Mouse (Mus musculus): ENCODE data around the gene Pop7. TPM values are rescaled to one million over a fixed set of nuclear protein-coding genes. Genes with fewer than 3 reads are reported as not detected.

The Pop7 gene
- polyA plus RNA-seq, 2 experiments = 40.6 to 54.2 TPM

GRCm38 (mm10) chr5:137530588-137531413, 28.5 kb upstream of the Pop7 start:
- H3K27ac ChIP-seq (replicated peaks; ENCODE audit: low read depth, low read length) = peak overlapping the region; percentile 89
- DNase-seq (ENCODE audit: low spot score) = peak; percentile 85
- ATAC-seq (ENCODE audit: low FRiP score, low read depth) = peak; percentile 48
- peak overlapping the region; percentile 84 for H3K9ac ChIP-seq (ENCODE audit: low read depth, low read length, severe bottlenecking)
- peaks cover 44% of the 10 kb centered on the region for H3K36me3 ChIP-seq (ENCODE audit: control insufficient read depth, insufficient read depth, low read length)
- peak overlapping the region; percentile 93 for H3K4me2 ChIP-seq (replicated peaks; ENCODE audit: low read depth, low read length, severe bottlenecking)
- under 1% methylated on average over 40 of the region's 46 CpGs for WGBS
- peak overlapping the region; percentile 83 for H3K4me3 ChIP-seq (replicated peaks; ENCODE audit: low read length)
- no peaks in the 10 kb centered on the region for H3K9me3 ChIP-seq (ENCODE audit: control insufficient read depth, low read length)
- no peaks in the 10 kb centered on the region for H3K27me3 ChIP-seq (ENCODE audit: control insufficient read depth, insufficient read depth, low read length)
- no peak for TF ChIP-seq POLR2A (IDR thresholded peaks at IDR 0.05; ENCODE audit: borderline replicate concordance, extremely low read depth, insufficient read depth, insufficient read length)
- peaks cover 7% of the 10 kb centered on the region; the same call in 1 of the 2 replicates for H3K4me1 ChIP-seq (ENCODE audit: control insufficient read depth, insufficient read depth, low read length)

GRCm38 (mm10) chr5:137530075-137530474, 27.8 kb upstream of the Pop7 start:
- H3K9ac ChIP-seq (ENCODE audit: low read depth, low read length, severe bottlenecking) = peak overlapping the region; percentile 84
- peak overlapping the region; percentile 83 for H3K4me3 ChIP-seq (replicated peaks; ENCODE audit: low read length)
- whole genome bisulfite sequencing = 75% methylated on average over 8 of the region's 8 CpGs
- H3K9me3 ChIP-seq (ENCODE audit: control insufficient read depth, low read length) = no peaks in the 10 kb centered on the region
- H3K4me2 ChIP-seq (replicated peaks; ENCODE audit: low read depth, low read length, severe bottlenecking) = peak overlapping the region; percentile 93
- ATAC-seq (ENCODE audit: low FRiP score, low read depth) (no peak), DNase-seq (ENCODE audit: low spot score) (no peak)
- no peak for TF ChIP-seq POLR2A (IDR thresholded peaks at IDR 0.05; ENCODE audit: borderline replicate concordance, extremely low read depth, insufficient read depth, insufficient read length)
- peak overlapping the region; percentile 89; the same call in 1 of the 2 replicates for H3K27ac ChIP-seq (replicated peaks; ENCODE audit: low read depth, low read length)
- peaks cover 7% of the 10 kb centered on the region; the same call in 1 of the 2 replicates for H3K4me1 ChIP-seq (ENCODE audit: control insufficient read depth, insufficient read depth, low read length)
- H3K36me3 ChIP-seq (ENCODE audit: control insufficient read depth, insufficient read depth, low read length) = peaks cover 51% of the 10 kb centered on the region
- H3K27me3 ChIP-seq (ENCODE audit: control insufficient read depth, insufficient read depth, low read length) = no peaks in the 10 kb centered on the region

- Histone ChIP-seq H3K4me1 (ENCODE audit: control insufficient read depth, insufficient read depth, low read length) (peaks cover 7% of the 10 kb centered on the region; the same call in 1 of the 2 replicates), H3K9me3 (ENCODE audit: control insufficient read depth, low read length) (no peaks in the 10 kb centered on the region), H3K27ac (replicated peaks; ENCODE audit: low read depth, low read length) (peak overlapping the region; percentile 89; the same call in 1 of the 2 replicates), H3K4me3 (replicated peaks; ENCODE audit: low read length) (no peak overlapping the region), H3K27me3 (ENCODE audit: control insufficient read depth, insufficient read depth, low read length) (no peaks in the 10 kb centered on the region), H3K9ac (ENCODE audit: low read depth, low read length, severe bottlenecking) (no peak overlapping the region), H3K36me3 (ENCODE audit: control insufficient read depth, insufficient read depth, low read length) (peaks cover 58% of the 10 kb centered on the region), H3K4me2 (replicated peaks; ENCODE audit: low read depth, low read length, severe bottlenecking) (peak overlapping the region; percentile 93)
- WGBS = 68% methylated on average over 15 of the region's 15 CpGs
- no peak for TF ChIP-seq POLR2A (IDR thresholded peaks at IDR 0.05; ENCODE audit: borderline replicate concordance, extremely low read depth, insufficient read depth, insufficient read length)
- ATAC-seq (ENCODE audit: low FRiP score, low read depth) (no peak), DNase-seq (ENCODE audit: low spot score) (no peak)
Observed at GRCm38 (mm10) chr5:137529221-137529995, 27.1 kb upstream of the Pop7 start.

GRCm38 (mm10) chr5:137528247-137528968, 26.1 kb upstream of the Pop7 start:
- Histone ChIP-seq H3K27ac (replicated peaks; ENCODE audit: low read depth, low read length) (no peak overlapping the region), H3K4me3 (replicated peaks; ENCODE audit: low read length) (no peak overlapping the region), H3K4me1 (ENCODE audit: control insufficient read depth, insufficient read depth, low read length) (peaks cover 7% of the 10 kb centered on the region; the same call in 1 of the 2 replicates), H3K4me2 (replicated peaks; ENCODE audit: low read depth, low read length, severe bottlenecking) (no peak overlapping the region), H3K36me3 (ENCODE audit: control insufficient read depth, insufficient read depth, low read length) (peaks cover 68% of the 10 kb centered on the region), H3K9me3 (ENCODE audit: control insufficient read depth, low read length) (no peaks in the 10 kb centered on the region), H3K27me3 (ENCODE audit: control insufficient read depth, insufficient read depth, low read length) (no peaks in the 10 kb centered on the region), H3K9ac (ENCODE audit: low read depth, low read length, severe bottlenecking) (no peak overlapping the region)
- no peak for DNase-seq (ENCODE audit: low spot score)
- no peak for ATAC-seq (ENCODE audit: low FRiP score, low read depth)
- TF ChIP-seq POLR2A (IDR thresholded peaks at IDR 0.05; ENCODE audit: borderline replicate concordance, extremely low read depth, insufficient read depth, insufficient read length) = no peak
- WGBS = 86% methylated on average over 21 of the region's 22 CpGs

- no peak overlapping the region for H3K4me2 ChIP-seq (replicated peaks; ENCODE audit: low read depth, low read length, severe bottlenecking)
- H3K27ac ChIP-seq (replicated peaks; ENCODE audit: low read depth, low read length) = no peak overlapping the region
- H3K36me3 ChIP-seq (ENCODE audit: control insufficient read depth, insufficient read depth, low read length) = peaks cover 78% of the 10 kb centered on the region
- WGBS = 53% methylated on average over 1 of the region's 1 CpGs
- no peaks in the 10 kb centered on the region for H3K27me3 ChIP-seq (ENCODE audit: control insufficient read depth, insufficient read depth, low read length)
- H3K4me3 ChIP-seq (replicated peaks; ENCODE audit: low read length) = no peak overlapping the region
- H3K9ac ChIP-seq (ENCODE audit: low read depth, low read length, severe bottlenecking) = no peak overlapping the region
- peaks cover 7% of the 10 kb centered on the region; the same call in 1 of the 2 replicates for H3K4me1 ChIP-seq (ENCODE audit: control insufficient read depth, insufficient read depth, low read length)
- no peak for DNase-seq (ENCODE audit: low spot score)
- no peaks in the 10 kb centered on the region for H3K9me3 ChIP-seq (ENCODE audit: control insufficient read depth, low read length)
- no peak for ATAC-seq (ENCODE audit: low FRiP score, low read depth)
- no peak for TF ChIP-seq POLR2A (IDR thresholded peaks at IDR 0.05; ENCODE audit: borderline replicate concordance, extremely low read depth, insufficient read depth, insufficient read length)
Observed at GRCm38 (mm10) chr5:137527413-137527812, 25.1 kb upstream of the Pop7 start.

Data from limb, embryonic 14.5 days (tissue).